Mouse (Mus musculus) CD4-positive, CD25-positive, alpha-beta regulatory T cell (primary cell): ENCODE data around the gene Ahnak. TPM values are rescaled to one million over a fixed set of nuclear protein-coding genes. Genes with fewer than 3 reads are reported as not detected.

Experiments used
- polyA plus RNA-seq: library from polyadenylated mRNA; unstranded; fragments of 100-300 nt; shearing (Covaris generic); gene quantifications from one replicate; pipeline ENCODE4 v1.2.1, GENCODE M21; 2017

Ahnak gene
- polyA plus RNA-seq, result 46.1 TPM

DNA sequence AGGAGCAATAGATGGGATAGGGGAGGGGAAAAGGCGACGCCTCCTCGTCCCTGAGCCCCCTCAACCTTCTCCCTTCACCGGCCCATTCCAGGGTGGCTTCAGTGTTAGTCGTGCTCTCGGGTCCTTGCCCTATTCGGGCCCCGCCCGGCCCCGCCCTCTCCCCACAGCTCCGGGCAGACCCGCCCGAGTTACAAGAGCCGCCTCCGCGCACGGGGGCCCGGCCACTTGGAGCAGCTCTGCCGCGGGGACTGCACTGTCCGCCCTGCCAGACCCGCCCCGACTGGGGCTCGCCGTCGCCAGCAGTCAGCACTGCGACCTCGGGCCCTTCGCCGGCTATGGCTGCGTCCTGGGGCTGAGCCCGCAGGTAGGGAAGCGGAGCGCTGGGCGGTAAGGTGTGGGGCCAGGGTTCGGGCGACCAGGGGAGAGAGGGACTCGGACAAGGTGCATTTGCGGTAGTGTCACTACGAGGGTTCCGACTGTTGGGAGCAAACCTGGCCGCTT, at the start of gene Ahnak:
Ahnak (plus strand) TSS at position 219 of the 501 bp plus-strand sequence.

DNA sequence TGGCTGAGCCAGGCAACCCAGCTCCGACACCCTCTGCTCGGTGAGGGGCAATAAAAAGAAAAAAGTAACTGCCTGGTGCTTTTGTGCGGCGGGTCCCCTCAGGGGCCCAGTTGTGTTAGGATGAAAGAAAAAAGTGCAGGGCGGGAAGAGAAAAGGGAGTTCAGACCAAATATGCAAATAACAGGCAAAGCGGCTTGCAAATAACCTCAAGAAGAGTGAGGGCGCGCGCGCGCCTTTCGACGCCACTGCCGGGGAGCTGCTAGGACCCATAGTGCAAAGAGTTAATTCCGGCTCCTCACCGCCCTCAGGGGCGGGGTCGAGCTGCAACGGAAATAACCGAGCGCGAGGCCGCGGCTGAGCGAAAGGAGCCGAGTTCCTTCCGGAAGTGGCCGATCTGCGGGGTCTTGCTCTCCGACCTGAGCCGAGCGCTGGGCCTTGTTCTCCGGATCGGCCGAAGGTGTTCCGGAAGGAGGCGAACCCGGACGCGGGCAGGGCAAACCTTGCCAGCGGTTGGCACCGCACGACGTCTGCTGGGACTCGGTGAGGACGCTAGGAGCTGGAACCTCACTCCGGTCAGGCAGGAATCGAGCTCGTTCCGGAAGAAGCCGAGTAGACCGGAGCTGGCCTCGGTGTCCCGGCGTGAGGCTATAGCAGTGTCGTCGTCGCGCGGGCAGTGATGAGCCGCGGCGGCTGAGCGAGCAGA, 47.4 kb upstream of the Ahnak start, which contains the start of gene Mta2:
Mta2 (plus strand) TSS at position 361 of the 703 bp plus-strand sequence.

DNA sequence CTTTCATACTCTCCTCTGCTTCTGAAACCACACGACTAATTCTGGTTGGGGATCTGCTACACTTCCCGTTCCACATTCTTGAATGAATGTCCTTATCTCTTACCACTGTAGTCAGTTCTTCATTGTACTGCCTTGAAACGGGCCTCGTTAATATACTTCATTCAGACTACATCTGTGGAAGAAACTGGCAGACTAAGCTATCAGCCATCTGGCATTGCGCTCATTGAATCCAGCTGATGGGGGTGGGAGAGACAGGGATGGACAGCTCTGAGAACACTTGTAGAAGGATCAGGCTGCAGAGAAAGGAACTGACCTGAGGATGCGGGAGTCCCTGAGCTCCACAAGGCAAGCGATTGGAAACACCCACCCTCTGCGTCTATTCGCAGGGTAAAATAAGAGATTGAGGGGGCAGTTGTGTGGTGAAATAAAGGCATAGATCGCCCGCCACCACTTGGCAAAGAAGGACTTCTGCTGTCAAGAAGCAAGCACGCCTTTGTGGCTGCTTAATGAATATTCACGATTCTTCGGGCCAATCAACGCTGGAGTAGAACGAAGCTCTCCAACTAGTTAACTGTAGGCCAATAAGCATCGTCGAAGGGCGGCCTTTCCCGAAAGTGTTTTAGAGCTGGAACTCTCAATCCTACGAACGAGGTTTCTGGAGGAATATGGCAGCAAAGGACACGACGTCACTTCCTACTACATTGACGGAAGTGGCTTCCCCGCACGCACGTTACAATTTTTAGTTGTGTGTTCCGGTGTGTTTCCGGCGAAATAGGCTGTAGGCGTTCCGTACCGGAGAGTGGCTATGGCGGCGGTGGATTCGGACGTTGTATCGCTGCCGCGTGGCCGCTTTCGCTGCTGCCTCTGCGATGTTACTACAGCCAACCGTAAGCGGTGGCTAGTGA, 35.7 kb upstream of the Ahnak start, which contains the start of gene Tut1:
Tut1 (plus strand) TSS at position 713 of the 905 bp plus-strand sequence.

DNA sequence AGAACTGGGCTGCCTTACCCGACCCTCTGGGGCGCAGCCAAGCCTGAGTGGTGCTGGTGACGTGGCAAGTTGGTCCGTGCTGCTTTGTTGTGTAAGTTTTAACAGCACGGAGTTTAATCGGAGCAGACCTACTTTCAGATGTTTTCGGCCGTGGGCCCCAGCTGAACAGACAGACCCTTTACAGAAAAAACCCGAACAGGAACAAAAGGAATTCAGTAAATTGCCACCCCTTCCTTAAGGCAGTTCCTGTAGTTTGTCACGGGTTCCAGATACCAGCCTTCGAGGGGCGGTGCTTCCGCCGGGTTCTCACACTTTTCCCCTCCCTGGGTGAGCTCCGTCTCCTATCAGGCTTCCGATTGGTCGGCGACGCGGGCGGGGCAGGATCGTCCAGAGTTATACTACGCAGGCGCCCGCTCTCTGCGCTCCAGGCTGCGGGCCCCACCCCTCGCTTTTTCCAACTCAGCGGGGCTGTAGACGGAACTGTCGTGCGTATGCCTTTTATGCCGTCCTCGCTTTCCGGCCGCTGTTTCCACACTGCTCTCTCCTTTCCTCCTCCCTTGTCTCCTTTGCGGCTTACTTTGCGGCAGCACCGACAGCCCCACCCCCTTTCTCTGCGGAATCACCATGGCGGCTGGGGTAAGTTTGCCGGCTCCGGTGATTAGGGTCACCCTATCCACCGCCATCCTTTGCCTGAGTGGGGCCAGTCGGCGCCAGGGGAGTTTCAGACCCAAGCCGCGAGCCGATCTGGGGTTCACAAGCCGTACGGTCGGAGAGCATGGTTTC, 22.3 kb upstream of the Ahnak start, which contains the start of gene Eef1g:
Eef1g (plus strand) TSS at position 452 of the 783 bp plus-strand sequence.

DNA sequence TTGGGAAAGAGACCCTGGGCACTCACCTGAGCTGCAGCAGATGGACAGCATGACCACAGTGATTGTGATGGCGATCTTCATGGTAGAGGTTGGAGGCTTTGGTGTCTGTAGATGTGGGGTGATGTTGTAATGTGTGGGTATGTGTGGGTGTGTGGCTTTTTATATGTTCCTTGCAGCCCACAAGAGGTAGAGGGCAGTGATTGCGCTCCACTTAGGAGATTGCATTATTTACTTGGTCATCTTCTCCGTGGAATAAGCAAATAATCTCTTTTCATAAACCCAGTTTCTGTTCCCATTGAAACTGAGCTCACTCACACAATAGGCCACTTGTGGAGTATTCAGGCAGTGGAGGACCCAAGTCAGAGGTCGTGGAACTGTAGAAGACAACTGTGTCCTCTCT, 98.7 kb downstream of the Ahnak start, which contains the start of gene Scgb1a1:
Scgb1a1 (minus strand) TSS at position 138 of the 400 bp plus-strand sequence.

Other genes starting within 250 kb of the Ahnak start
- gene 1700092M07Rik, start 248.6 kb upstream of the Ahnak start, polyA plus RNA-seq, result 1.5 TPM
- gene Stx5a, start 247.9 kb upstream of the Ahnak start, polyA plus RNA-seq, result 164 TPM
- 263 TPM for gene Nxf1, start 232.2 kb upstream of the Ahnak start, polyA plus RNA-seq
- 104 TPM for gene Tmem223, start 218.3 kb upstream of the Ahnak start, polyA plus RNA-seq
- gene Tmem179b, start 214.8 kb upstream of the Ahnak start, polyA plus RNA-seq, result 161 TPM
- gene Taf6l, start 202.9 kb upstream of the Ahnak start, polyA plus RNA-seq, result 18.0 TPM
- 150 TPM for gene Polr2g, start 190.7 kb upstream of the Ahnak start, polyA plus RNA-seq
- 1.6 TPM for gene Zbtb3, start 186.7 kb upstream of the Ahnak start, polyA plus RNA-seq
- 39.7 TPM for gene Ttc9c, start 170.0 kb upstream of the Ahnak start, polyA plus RNA-seq
- gene Hnrnpul2, start 169.3 kb upstream of the Ahnak start, polyA plus RNA-seq, result 13.3 TPM
- gene AC129217.1, start 159.5 kb upstream of the Ahnak start, polyA plus RNA-seq, result 1.7 TPM
- gene Bscl2, start 151.8 kb upstream of the Ahnak start, polyA plus RNA-seq, result 86.8 TPM
- gene Gng3, start 150.1 kb upstream of the Ahnak start, polyA plus RNA-seq, result 0.13 TPM
- gene Lrrn4cl, start 138.5 kb upstream of the Ahnak start, polyA plus RNA-seq, result 0.12 TPM
- 169 TPM for gene Ubxn1, start 117.8 kb upstream of the Ahnak start, polyA plus RNA-seq
- gene Uqcc3, start 108.4 kb upstream of the Ahnak start, polyA plus RNA-seq, result 77.7 TPM
- gene Lbhd1, start 105.6 kb upstream of the Ahnak start, polyA plus RNA-seq, result 85.0 TPM
- not detected for gene Gm49403, start 105.4 kb upstream of the Ahnak start, polyA plus RNA-seq
- gene 1810009A15Rik, start 100.4 kb upstream of the Ahnak start, polyA plus RNA-seq, result 54.2 TPM
- gene Gm49416, start 100.4 kb upstream of the Ahnak start, polyA plus RNA-seq, result not detected
- 36.7 TPM for gene Ints5, start 96.3 kb upstream of the Ahnak start, polyA plus RNA-seq
- gene Ganab, start 91.2 kb upstream of the Ahnak start, polyA plus RNA-seq, result 119 TPM
- gene B3gat3, start 68.9 kb upstream of the Ahnak start, polyA plus RNA-seq, result 57.2 TPM
- gene Rom1, start 59.9 kb upstream of the Ahnak start, polyA plus RNA-seq, result 7.8 TPM
- 86.7 TPM for gene Eml3, start 59.7 kb upstream of the Ahnak start, polyA plus RNA-seq
- gene Mta2, start 47.4 kb upstream of the Ahnak start, polyA plus RNA-seq, result 250 TPM
- 38.1 TPM for gene Tut1, start 35.4 kb upstream of the Ahnak start, polyA plus RNA-seq
- 294 TPM for gene Eef1g, start 22.2 kb upstream of the Ahnak start, polyA plus RNA-seq
- gene Scgb1a1, start 98.7 kb downstream of the Ahnak start, polyA plus RNA-seq, result not detected
- gene Asrgl1, start 146.4 kb downstream of the Ahnak start, polyA plus RNA-seq, result 17.8 TPM